Mouse (Mus musculus) CH12.LX (cell line): ENCODE results near the gene Chchd3. TPM values are rescaled to one million over a fixed set of nuclear protein-coding genes. Genes with fewer than 3 reads are reported as not detected.

Experiments
- polyA plus RNA-seq: library from polyadenylated mRNA; unstranded; fragments of >175 nt; gene quantifications from 2 replicates; pipeline ENCODE4 v1.2.1, GENCODE M21; 2012; ENCODE audit warnings: low read depth; ENCODE audit not compliant: insufficient read length
- total RNA-seq, 2 experiments: library from RNA; depleted of rRNA; stranded (reverse); fragments of 300-350 nt in 1 of 2; fragments of >200 nt in 1 of 2; gene quantifications; 2 replicates each; pipeline ENCODE4 v1.2.3; 2012 to 2014

The Chchd3 gene
- total and polyA plus RNA-seq, 3 experiments, result 116 to 197 (median 133) TPM

Other genes with a start within 250 kb of the Chchd3 start
- gene Exoc4, start 188.8 kb upstream of the Chchd3 start, total RNA-seq (2012; rRNA removed), result 36.9 and 41.9 TPM in 2 replicates
- gene Exoc4, start 188.8 kb upstream of the Chchd3 start, total RNA-seq (2014; rRNA removed), result 37.5 and 46.4 TPM in 2 replicates
- gene Exoc4, start 188.8 kb upstream of the Chchd3 start, polyA plus RNA-seq, result 26.5 and 31.2 TPM in 2 replicates